Mouse (Mus musculus): ENCODE results near the gene Yju2.

The Yju2 gene

GRCm38 (mm10) chr17:55960791-55961190 lies 1.9 kb downstream of the Yju2 start:
- DNase-seq (ENCODE audit: low spot score) = no peak

- no peak for DNase-seq (ENCODE audit: low spot score)
Measured at GRCm38 (mm10) chr17:55961631-55962030, 2.7 kb downstream of the Yju2 start.

- no peak for DNase-seq (ENCODE audit: low spot score)
Measured at GRCm38 (mm10) chr17:55963171-55963570, 4.3 kb downstream of the Yju2 start.

GRCm38 (mm10) chr17:55964496-55964895 lies 5.6 kb downstream of the Yju2 start:
- no peak for DNase-seq (ENCODE audit: low spot score)

- DNase-seq (ENCODE audit: low spot score) = no peak
Measured at GRCm38 (mm10) chr17:55964996-55965395, 6.1 kb downstream of the Yju2 start.

- DNase-seq (ENCODE audit: low spot score) = no peak
Measured at GRCm38 (mm10) chr17:55967186-55967585, 8.3 kb downstream of the Yju2 start.

- DNase-seq (ENCODE audit: low spot score) = no peak
Measured at GRCm38 (mm10) chr17:55968210-55968609, 9.3 kb downstream of the Yju2 start.

GRCm38 (mm10) chr17:55969560-55969959 lies 10.7 kb downstream of the Yju2 start:
- no peak for DNase-seq (ENCODE audit: low spot score)

- DNase-seq (ENCODE audit: low spot score) = no peak
Measured at GRCm38 (mm10) chr17:55969966-55970891, 11.3 kb downstream of the Yju2 start, which contains the start of gene Shd. Gene Shd (plus strand): TSS chr17:55970467.

GRCm38 (mm10) chr17:55971453-55971852 lies 12.6 kb downstream of the Yju2 start:
- DNase-seq (ENCODE audit: low spot score) = no peak

GRCm38 (mm10) chr17:55976255-55976862 lies 17.5 kb downstream of the Yju2 start:
- DNase-seq (ENCODE audit: low spot score) = no peak

GRCm38 (mm10) chr17:55977301-55977700 lies 18.4 kb downstream of the Yju2 start:
- DNase-seq (ENCODE audit: low spot score) = no peak

GRCm38 (mm10) chr17:55986030-55986961 lies 27.4 kb downstream of the Yju2 start, which contains the start of gene Fsd1:
Gene Fsd1 (plus strand): TSS chr17:55986509.
- no peak for DNase-seq (ENCODE audit: low spot score)

- DNase-seq (ENCODE audit: low spot score) = no peak
Measured at GRCm38 (mm10) chr17:55990278-55990898, 31.5 kb downstream of the Yju2 start.

GRCm38 (mm10) chr17:55996007-55996406 lies 37.1 kb downstream of the Yju2 start:
- DNase-seq (ENCODE audit: low spot score) = no peak

GRCm38 (mm10) chr17:55999794-56000499 lies 41.0 kb downstream of the Yju2 start:
- no peak for DNase-seq (ENCODE audit: low spot score)

GRCm38 (mm10) chr17:56003000-56003399 lies 44.1 kb downstream of the Yju2 start:
- no peak for DNase-seq (ENCODE audit: low spot score)

GRCm38 (mm10) chr17:56005415-56006061 lies 46.6 kb downstream of the Yju2 start, which contains the start of the genes Stap2 and Mpnd:
Gene Stap2 (minus strand): TSS chr17:56005584.
Gene Mpnd (plus strand): TSS chr17:56005711.
- no peak for DNase-seq (ENCODE audit: low spot score)

GRCm38 (mm10) chr17:56006956-56007355 lies 48.1 kb downstream of the Yju2 start:
- DNase-seq (ENCODE audit: low spot score) = no peak
